Mouse (Mus musculus): ENCODE results near the gene Mcm3.
A peak's percentile ranks its signal among the peaks of the same experiment; 100 is the strongest.

Gene Mcm3

DNA sequence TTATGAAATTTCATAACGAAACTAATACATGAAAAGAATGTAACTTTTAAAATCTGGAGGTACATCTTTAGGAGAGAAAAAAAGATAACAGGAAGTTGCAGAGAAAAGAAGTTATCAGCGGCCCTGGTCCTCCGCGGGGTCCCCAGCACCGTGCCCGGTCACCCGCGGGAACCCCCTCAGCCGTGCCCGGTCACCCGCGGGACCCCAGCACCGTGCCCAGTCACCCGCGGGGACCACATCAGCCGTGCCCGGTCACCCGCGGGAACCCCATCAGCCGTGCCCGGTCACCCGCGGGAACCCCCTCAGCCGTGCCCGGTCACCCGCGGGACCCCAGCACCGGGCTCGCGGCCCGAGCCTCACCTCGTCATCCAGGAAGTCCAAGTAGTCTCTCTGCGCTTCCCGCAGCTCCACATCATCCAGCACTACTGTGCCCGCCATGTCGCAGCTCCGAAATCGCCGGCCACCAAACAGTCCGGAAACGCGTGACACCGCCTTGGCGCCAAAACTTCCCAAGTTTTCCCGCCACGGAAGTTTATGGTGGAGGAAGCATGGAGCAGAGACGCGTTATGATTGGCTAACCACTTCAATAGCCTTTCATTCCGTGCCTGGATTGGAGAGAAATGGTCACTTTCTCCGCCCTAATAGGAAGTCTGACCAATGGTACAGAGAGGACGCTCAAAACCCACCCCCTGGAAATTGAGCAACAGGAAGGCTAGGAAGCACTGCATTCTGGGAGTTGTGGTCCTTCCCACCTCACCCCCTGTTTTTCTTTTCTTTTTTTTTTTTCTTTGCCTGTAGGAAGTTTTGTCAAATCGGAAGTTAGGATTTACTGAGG lies at the start of gene Mcm3:
Gene Mcm3 (minus strand): TSS at position 542 of the 835 bp plus-strand sequence.
- peak; percentile 99 for DNase-seq (ENCODE audit: extremely low spot score, low read depth, low spot score)

DNA sequence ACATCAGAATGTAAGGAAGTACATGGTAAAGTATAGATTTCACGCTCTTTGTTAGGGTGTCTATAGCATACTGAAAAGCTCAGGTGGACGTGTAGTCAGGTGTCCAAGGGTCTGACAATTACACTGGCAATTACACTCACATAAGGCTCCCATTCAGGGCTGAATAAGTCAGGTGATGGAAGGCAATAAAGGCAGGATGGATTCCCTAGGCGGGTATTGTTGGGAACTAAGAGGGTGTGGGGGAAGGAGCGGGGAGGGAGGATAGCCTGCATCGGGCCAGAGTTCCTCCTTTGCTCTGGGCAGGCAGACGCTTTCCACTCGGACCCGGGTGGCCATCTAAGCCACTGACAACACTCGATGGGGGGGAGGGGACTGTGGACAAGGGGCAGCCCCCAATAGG lies 47.9 kb upstream of the Mcm3 start:
- DNase-seq (ENCODE audit: extremely low spot score, low read depth, low spot score), result no peak

DNA sequence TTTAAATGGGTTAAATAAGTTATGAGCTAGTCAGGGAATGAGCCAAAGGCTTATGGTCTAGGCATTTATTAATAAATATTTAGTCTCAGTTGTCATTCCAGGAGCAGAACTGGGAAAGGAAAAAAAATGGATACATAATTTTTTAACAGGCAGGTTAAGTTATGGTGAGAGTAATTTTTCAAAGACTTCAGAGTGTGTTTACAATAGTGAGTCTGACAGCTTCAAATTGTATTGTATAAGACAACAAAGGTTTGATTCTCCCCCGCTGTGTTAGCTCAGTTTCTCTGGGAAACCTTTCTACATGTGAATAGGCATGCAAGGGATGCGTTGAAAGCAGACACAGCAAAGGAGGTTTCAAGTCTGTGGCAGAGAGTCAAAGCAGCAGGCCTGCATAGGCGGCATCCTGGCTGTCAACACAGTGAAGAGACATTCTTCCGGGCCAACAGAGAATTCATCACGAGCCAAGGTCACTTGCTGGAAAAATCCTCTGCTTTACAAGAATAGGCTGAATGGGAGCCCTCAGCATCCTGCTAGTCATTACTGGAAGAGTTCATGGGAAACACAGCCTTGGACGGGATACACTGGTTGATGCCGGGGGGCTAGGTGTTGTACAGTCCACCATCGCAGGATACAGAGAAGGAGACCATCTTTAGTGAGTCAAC lies 47.3 kb upstream of the Mcm3 start:
- DNase-seq (ENCODE audit: extremely low spot score, low read depth, low spot score), result no peak

DNA sequence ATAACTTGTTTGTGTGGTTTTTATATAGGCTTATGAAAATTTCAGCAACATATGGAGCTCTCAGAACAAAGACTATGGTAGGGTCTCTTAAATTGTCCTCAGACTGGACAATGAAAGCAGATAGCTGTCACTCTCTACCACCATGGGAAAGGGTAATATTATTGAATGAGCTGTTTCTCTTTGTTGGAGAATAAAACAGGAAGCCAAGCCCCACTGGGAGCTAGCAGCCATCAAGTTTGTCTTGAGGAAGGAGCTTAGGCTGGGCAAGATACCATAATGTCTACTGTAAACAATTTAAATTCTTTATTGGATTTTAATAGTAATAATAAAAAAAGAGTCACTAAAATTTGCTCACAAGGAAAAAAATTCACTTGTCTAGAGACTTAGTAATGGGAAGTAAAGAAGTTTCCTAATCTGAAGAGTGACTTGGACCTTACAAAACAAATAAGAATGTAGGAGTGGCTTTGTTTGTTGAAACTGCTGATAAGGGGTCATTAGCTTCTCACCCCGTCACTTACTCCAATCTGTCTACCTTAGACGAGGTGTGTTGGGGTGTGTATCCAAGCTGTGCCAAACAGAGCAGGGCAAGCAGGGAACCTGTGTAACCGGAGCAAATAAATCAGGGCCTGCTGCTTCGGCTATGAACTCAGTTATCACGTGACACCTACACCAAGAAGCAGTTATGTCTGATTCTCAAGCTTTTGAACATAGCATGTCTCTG lies 43.5 kb upstream of the Mcm3 start:
- DNase-seq (ENCODE audit: extremely low spot score, low read depth, low spot score), result no peak

DNA sequence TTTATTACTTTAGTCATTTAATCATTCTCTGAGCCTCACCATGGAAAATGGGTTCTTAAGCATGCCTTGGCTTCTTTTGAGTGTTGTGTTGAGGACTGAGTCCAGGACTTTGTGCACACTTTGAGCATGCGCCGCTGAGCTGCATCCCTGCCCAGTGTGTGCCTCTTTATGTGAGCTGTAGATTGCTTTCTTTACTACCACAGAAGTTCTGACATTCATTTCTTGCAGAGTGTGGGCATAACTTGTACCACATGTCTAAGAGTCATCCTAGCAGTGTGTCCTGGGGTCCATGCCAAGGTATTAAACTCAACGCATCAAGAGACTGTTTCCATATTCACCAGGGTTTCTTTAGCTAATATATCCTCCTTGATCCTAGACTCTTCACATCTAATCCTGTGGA lies 41.8 kb upstream of the Mcm3 start:
- no peak for DNase-seq (ENCODE audit: extremely low spot score, low read depth, low spot score)

DNA sequence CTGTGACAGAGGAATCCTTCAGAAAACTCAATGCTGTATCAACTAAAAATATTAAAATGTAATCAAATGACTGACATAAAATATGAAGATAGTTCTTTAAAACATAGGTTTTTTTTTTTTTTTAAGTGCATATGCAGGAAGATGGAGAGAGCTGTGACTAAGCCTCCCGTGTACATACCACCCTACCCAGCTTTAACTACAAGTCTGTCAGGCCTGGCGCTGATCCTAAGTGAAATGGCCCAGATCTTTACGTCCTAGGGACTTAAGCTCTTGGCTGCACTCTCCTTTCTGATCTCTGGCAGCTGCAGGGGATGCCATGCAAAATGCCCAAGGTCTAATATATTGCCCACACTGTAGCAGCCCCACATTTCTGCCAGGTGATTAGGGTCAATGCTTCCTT lies 40.7 kb upstream of the Mcm3 start:
- no peak for DNase-seq (ENCODE audit: extremely low spot score, low read depth, low spot score)

DNA sequence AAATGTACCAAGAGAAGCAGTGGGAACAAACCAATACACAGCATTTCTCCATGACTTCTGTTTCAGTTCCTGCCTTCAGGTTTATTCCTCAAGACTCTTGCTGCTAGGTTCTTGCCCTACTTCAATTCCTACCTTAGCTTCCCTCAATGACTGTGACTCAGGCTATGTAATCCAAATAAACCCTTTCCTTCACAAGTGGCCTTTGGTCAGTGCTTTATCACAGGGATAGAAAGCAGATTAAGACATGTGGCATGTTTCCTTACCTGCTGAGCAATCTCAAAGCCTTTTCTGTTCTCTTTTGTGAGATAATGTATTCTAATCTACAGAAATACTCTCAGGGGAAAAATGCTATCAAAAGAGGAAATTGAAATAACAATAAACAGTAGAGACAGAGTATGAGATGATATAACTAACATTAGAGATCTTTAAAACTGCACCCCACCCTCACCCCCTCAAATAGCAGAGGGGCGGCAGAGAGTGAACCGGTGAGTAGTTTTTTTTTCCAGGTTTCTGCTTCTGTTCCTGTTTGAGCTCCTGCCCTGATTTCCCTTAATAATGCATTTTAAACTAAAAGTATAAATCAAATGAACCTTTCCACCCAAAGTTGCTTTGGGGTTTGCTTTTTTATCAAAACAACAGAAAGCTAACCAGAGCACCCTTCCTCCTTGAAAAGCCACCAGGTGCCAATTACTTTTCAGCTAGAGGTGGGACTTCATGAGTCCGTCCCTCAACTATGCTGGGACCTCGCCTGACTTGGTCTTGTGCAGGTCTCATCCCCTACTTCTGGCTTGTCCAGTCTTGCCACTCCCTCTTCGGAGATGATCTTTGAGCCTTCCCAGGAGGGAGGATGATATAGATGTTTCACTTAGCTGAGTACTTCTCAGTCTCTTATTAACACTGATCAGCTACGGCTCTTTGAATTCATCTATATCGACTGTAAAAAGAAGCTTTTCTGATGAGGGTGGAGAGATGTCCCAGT lies 37.1 kb upstream of the Mcm3 start:
- DNase-seq (ENCODE audit: extremely low spot score, low read depth, low spot score), result no peak

DNA sequence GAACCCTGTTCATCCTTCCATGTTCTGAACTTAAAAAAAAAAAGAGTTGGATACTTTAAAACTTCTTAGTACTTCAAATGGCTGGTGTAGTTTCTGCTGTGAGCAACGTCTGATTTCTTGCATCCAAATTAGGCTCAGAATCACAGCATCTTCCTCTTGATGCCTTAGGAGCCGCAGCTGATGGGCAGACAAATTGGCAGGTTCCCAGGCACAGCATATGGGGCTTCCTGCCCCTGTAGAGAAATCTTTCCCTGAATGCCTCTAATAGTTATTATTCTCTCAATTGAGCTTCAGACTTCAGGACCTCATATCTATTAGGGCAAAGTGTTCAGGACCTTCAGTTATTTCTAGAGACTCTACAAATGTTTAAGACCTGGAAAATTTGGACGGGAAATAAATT lies 19.8 kb upstream of the Mcm3 start:
- no peak for DNase-seq (ENCODE audit: extremely low spot score, low read depth, low spot score)

DNA sequence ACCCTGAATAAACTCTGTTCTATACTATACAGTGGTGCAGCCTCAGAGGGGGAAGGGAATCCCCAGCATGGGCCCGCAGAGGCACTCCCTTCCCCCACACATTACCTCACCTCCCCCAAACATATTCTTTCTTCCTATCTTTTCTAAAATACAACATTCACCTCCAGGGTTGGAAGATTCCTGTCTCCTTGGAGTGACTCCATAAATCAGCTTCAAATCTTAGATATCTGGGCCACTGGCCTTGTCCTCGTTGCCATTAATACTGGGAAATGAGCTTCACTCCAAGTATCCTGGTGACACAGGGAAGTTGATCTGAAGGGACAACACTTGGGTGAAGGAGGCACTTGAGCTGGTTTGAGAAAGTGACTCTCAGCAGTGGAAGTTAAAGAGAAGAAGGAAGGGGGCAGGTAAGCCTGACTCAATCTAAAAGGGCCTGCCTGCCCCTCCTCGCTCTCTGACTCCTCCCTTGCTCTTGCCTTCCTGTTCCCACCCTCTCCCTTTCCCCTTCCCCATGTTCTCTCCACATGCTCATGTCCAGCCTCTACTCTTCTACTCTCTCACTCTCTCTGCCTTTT lies 16.5 kb upstream of the Mcm3 start:
- no peak for DNase-seq (ENCODE audit: extremely low spot score, low read depth, low spot score)

DNA sequence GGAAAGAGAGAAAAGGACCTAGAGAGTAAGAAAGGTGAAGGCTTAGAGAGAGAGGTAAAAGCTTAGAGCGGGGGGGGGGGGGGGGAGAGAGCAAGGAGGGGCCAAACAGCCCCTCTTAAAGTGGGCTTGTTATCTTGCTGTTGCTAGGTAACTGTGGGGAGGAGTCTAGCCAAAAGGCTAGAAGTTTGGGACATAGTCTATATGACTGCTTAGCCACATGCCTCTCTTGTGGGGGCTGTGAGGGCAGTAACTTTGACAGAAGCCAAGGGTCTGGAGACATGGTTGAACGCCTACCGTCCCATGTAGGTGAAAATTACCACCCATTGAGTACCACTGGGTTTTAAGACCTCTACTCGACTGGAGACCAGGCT lies 13.0 kb upstream of the Mcm3 start:
- DNase-seq (ENCODE audit: extremely low spot score, low read depth, low spot score), result no peak

DNA sequence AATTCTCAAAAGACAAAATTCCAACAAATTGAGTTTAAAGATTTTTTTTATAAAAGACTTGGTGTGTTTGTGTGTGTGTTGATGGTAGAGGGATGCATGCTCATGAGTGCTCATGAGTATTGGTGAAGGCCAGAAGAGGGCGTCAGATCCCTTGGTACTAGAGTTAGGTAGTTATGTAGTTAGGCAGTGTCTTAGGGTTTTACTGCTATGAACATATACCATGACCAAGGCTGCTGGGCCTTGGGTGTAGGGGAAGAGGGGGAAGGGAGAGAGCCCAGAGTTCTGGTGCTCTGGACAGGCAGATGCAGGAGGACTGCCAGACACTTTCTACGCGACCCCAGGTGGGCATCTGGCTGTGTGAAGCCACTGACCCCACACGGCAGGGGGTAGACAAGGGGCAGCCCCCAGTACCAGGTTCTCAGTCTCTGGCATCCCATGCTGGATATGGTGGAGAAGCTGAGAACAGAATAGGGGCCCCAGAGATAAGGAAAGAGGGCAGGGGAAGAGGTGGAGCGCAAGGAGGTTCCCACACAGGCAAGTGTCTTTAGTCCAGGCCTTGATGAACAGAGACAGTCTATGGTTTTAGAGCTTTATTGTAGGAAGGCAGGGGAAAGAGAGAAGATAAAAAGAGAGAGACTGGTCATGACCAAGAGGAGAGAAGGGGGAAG lies 12.5 kb upstream of the Mcm3 start:
- DNase-seq (ENCODE audit: extremely low spot score, low read depth, low spot score), result no peak

DNA sequence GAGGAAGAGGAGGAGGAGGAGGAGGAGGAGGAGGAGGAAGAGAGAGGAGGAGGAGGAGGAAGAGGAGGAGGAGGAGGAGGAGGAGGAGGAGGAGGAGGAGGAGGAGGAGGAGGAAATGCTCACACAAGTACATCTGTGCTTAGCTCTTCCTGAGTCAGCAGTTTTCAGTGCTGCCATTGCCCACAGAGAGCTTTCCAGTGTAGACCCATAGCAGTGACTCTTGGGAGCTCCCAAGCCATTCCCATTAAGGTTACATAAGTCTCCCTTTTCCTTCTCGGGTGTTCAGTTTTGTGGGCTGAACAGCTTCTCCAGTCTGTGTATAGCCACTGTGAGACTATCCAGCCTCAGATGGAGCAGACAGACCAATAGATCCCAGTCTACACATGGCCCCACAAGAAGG lies 10.4 kb upstream of the Mcm3 start:
- DNase-seq (ENCODE audit: extremely low spot score, low read depth, low spot score), result no peak

DNA sequence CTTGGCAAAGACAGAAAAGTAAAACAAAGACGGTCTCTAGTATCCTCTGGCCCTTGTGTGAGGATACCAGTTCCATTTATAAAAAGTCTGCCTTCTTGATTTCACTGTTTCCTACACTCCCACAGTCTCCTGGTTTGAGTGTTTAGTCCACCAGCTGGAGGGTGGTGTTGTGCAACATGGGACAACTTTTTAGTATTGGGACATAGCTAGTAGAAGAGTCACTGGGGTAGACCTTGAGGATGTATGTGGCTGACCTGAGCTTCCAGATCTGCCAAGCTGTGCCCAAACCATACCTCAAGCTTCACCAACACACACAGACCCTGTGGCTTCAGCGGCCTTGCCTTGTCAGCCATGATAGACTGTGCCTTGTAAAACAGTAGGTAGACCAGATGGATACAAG lies 7.9 kb upstream of the Mcm3 start:
- no peak for DNase-seq (ENCODE audit: extremely low spot score, low read depth, low spot score)

DNA sequence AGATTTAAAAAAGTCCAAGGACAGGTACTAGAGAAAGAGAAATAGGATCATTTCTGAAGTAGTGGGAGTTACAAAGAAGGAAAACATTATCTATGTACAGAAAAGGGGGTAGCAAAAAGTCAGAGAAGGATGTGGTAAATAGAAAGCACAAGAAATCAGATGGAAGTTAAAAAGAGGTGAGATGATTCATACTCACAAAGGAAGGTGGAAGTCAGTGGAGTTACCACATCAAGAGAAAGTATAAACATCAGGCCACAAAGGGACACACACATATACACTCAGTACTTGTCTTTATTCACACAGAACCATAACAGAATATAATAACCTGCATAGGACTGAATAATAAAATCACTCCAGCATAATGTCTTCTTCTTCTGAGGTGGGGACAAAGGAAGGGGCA lies 4.9 kb upstream of the Mcm3 start:
- DNase-seq (ENCODE audit: extremely low spot score, low read depth, low spot score), result no peak

DNA sequence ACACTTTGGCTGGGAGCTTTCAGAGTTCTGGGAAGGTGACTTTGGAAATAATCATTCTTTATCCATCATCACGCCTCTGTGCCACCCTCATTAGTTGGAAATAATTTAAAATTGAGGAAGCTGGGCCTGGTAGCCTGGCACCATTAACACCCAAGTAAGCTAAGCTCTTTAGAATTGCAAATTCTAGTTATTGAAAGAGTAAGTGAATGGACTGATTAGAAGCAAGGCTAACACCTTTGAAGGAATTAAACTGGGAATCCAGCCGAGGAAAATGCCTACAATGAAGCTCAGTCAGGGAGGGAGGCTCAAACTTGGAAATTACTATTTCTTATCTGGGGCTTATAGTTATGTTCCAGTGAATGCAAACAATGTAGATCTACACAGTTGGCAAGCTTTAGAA lies 3.8 kb upstream of the Mcm3 start:
- DNase-seq (ENCODE audit: extremely low spot score, low read depth, low spot score), result no peak

DNA sequence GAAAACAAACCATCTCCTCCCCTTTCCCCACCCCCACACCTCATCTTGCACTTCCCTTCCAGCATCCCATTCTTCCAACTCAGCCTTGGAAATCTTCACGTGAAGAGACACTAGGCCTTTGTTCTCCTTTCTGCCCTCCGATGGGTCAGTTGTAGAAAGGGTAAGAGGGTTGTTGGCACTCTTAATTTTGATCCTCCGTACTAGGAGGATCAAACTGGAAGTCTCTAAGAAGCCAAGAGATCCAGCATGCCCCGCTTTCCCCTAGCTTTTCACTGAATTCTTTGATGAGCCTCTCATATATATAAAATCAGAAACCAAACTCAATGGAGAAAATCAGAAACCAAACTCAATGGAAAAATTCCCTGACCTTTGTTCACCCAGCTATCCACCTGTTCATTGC lies 3.4 kb upstream of the Mcm3 start:
- DNase-seq (ENCODE audit: extremely low spot score, low read depth, low spot score), result no peak

DNA sequence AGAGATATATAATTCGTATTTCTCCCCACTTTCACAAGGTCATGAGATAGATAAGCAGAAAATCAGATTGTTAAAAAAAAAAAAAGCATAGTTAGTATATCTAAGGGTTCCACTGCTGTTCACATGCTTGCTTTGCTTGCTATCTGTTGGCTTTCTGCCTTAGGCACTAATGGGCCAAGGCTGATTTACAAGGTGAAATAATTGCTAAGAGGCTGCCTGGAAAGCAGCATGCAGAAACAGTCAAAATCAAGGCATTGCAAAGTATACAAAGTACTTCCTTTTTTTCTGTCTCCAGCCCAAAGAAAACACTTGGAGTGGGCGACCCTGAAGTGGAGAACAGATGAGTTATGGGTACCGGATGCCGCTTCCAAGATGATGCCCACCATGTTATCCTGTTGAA lies 847 bp upstream of the Mcm3 start:
- no peak for DNase-seq (ENCODE audit: extremely low spot score, low read depth, low spot score)

DNA sequence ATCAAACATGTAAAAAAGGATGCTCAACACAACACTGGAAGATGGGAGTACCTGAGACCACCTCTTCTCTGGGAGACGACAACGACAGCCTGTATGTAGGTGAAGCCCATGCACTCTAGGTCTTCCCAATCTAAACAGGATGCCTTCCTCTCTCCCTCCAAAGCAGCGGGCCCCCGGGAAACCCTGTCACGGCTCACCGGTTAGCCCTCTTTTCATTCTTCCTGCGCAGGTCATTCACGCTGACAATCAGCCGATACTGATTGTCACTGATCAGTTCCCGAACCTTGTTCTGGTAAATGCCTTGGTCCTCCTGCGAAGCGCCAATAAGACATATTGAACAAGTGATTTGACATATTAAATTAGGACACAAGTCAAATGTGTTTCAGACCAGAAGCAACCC lies 2.5 kb downstream of the Mcm3 start:
- no peak for DNase-seq (ENCODE audit: extremely low spot score, low read depth, low spot score)

DNA sequence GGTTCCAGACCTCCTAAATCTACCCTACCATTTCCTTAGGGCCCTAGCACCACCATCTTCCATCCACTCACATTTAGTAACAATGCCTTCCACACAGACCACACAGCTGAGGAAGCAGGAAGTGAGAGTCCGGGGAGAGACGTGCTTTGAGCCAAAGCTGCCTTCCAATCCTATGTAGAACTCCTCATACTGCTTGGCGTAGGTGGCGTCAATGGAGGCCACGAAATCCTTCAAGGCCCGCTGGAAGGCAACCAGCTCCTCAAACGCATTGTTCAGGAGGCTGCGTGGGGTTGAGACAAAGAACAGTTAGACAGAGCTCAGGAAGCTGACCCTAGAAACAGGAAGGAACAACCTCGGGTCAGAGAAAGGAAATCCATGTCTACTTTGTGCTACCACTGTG lies 2.9 kb downstream of the Mcm3 start:
- no peak for DNase-seq (ENCODE audit: extremely low spot score, low read depth, low spot score)

DNA sequence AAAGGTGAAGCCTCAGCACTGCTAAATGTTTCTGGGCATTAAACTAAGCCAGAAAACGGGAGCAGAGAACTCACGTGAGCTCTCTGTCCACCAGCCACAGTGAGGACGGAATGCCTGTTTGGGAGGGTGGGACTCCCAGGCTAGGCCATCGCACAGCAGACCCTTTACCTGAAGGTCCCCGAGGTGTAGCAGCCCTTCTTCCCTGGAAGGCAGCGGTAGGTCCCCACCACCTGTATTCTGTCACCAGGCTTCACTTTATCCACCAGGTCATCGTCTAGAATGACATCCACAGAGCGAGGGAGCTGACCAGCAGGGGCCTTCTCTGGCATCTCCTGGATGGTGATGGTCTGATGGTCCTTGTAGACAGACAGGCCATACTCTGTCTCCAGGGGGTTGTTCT lies 5.6 kb downstream of the Mcm3 start:
- DNase-seq (ENCODE audit: extremely low spot score, low read depth, low spot score), result no peak

Data from hindlimb bud, embryonic 11.5 days (tissue).